Mouse (Mus musculus) heart, postnatal 36 days (tissue): ENCODE results near the gene Man2a2. TPM values are rescaled to one million over a fixed set of nuclear protein-coding genes. Genes with fewer than 3 reads are reported as not detected.

Experiments
- DNase-seq, 2 experiments: peaks; one replicate each; pipeline ENCODE4 v3.0.0; 2021 to 2022
- intact Hi-C: fragments of 180-260 bp; cut with DNase I; formaldehyde crosslinking; loops from one replicate; pipeline ENCODE4 v1.15.1; 2025
- total RNA-seq, 2 experiments: library from RNA; stranded (reverse); gene quantifications; 2 replicates each; pipeline ENCODE4 v1.2.3; 2021

Gene Man2a2
- total RNA-seq, 2 experiments from 2014 or later = 60.0 to 62.9 TPM

GRCm38 (mm10) chr7:80301522-80301921, 69.7 kb downstream of the Man2a2 start:
- DNase-seq = no peak
- intact Hi-C loops = no loop called here

GRCm38 (mm10) chr7:80299568-80299967, 71.6 kb downstream of the Man2a2 start:
- no peak for DNase-seq
- intact Hi-C loops = no loop called here

Other genes with a start within 250 kb of the Man2a2 start
- 10 to 100 TPM; 12.1 to 12.4 TPM for gene Sema4b, start 184.5 kb downstream of the Man2a2 start, total RNA-seq
- gene Cib1, start 138.6 kb downstream of the Man2a2 start, total RNA-seq = 10 to 100 TPM; 15.6 to 16.3 TPM
- 1 to 10 TPM; 1.5 to 1.8 TPM for gene Gdpgp1, start 138.5 kb downstream of the Man2a2 start, total RNA-seq
- under 1 TPM; 0.14 to 0.53 TPM for gene Ttll13, start 125.0 kb downstream of the Man2a2 start, total RNA-seq
- gene Ngrn, start 110.2 kb downstream of the Man2a2 start, total RNA-seq = 10 to 100 TPM; 26.7 to 29.0 TPM
- 1 to 10 TPM; 6.2 to 7.2 TPM for gene Vps33b, start 101.7 kb downstream of the Man2a2 start, total RNA-seq
- gene Prc1, start 76.9 kb downstream of the Man2a2 start, total RNA-seq = 1 to 10 TPM; 2.2 to 2.5 TPM
- gene Rccd1, start 46.9 kb downstream of the Man2a2 start, total RNA-seq = 1 to 10 TPM; 3.8 to 7.0 TPM
- gene Unc45a, start 30.4 kb downstream of the Man2a2 start, total RNA-seq = 10 to 100 TPM; 15.5 to 16.9 TPM
- gene Hddc3, start 28.3 kb downstream of the Man2a2 start, total RNA-seq = 10 to 100 TPM; 36.1 to 36.4 TPM
- gene Fes, start 16.6 kb upstream of the Man2a2 start, total RNA-seq = 10 to 100 TPM in 1 of 2 experiments, 1 to 10 TPM in 1; 6.9 to 16.0 TPM
- 100 to 1,000 TPM; 111 to 120 TPM for gene Furin, start 34.1 kb upstream of the Man2a2 start, total RNA-seq
- gene Blm, start 163.7 kb upstream of the Man2a2 start, total RNA-seq = 1 to 10 TPM; 1.3 to 1.7 TPM